Mouse (Mus musculus): ENCODE results near the gene Uimc1. TPM values are rescaled to one million over a fixed set of nuclear protein-coding genes. Genes with fewer than 3 reads are reported as not detected.
"Not testable (repeated sequence)": the region's sequence is repeated elsewhere in the genome, so short reads cannot be mapped to it uniquely, and the experiment has no call there.

Gene Uimc1
- total RNA-seq (2021), result 10 to 100 TPM; 16.7 to 17.0 TPM
- long read RNA-seq, experiment 1, transcript Uimc1-201 (15 exons, 2,931 nt), result major isoform, 5 of 10 reads
- long read RNA-seq, experiment 1, partial matches to known transcripts, result 1 of 10 reads
- long read RNA-seq, experiment 1, other reads (novel, unspliced or antisense), result 1 of 10 reads
- long read RNA-seq, experiment 2, partial matches to known transcripts, result 1 of 8 reads
- long read RNA-seq, experiment 2, other reads (novel, unspliced or antisense), result 1 of 8 reads

DNA sequence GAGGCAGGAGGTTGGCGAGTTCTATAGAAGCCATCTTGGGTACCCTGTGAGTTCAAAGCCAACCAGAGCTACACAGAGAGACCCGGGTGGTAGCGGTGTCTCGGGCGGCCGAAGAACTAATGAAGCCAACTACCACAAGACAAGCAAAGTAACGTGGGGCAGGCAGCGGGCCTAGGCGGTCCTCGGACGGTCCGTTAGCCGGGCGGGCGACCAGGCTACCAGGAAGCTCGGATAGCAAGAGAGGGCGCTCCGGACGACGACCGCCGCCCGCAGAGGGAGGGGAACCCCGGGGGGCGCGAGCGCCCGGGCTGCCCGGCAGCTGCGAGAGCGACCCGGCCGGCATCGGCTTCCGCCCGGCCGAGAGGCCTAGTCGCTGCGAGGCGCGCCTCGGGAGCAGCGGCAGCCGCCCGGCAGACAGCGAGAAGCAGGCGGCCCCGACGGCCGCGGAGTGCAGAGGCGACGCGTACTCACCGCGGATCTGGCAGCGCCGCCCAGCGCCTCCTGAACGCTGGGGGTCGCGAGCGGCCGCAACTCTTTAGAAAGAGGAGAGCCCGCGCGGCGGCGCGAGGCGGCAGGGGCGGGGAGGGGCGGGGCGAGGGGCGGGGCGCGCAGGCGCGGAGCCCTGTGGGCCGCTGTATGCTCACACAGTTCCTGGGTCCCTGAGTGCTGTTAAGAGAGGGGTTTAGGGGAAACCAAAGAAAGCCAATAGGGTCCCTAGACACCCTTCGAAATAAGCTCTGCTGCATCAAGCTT, at the start of gene Uimc1:
Uimc1 (minus strand) TSS at position 575 of the 753 bp plus-strand sequence.
- peak; percentile 82 to 89 for DNase-seq

DNA sequence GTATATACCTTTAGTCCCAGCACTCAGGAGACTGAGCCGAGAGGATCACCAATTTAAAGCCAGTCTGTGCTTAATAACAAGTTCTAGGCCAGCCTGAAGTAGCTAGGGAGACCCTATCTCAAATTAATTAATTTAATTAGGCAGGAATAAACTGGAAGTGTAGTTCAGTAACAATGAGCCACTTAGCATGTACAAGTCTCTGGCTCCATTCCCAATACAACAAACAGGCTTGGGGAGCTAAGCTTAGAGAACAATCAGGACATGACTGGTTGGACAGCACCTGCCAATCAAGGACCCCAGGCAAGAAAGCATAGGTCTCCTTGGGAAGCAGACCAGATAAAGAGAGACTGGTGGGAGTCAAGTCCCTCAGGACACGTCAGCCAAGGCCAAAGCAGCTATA, 40.2 kb upstream of the Uimc1 start:
- DNase-seq, result no peak

DNA sequence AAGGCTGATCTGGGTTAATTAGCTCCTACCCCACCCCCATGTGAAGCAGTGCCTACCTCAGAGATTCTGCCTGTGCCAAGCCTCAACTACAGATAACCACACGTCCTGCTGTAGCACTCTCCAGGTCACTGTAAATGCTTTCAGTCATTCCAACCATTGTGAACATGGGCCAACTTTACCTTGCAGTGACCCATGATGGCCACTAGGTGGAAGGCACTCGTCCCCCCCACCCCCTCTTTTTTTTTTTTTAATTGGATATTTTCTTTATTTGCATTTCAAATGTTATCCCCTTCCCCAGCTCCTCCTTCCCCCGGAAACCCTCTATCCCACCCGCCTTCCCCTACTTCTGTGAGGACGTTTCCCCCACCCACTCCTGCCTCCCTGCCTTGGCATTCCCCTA, 35.3 kb upstream of the Uimc1 start:
- peak; percentile 24 to 38 for DNase-seq

DNA sequence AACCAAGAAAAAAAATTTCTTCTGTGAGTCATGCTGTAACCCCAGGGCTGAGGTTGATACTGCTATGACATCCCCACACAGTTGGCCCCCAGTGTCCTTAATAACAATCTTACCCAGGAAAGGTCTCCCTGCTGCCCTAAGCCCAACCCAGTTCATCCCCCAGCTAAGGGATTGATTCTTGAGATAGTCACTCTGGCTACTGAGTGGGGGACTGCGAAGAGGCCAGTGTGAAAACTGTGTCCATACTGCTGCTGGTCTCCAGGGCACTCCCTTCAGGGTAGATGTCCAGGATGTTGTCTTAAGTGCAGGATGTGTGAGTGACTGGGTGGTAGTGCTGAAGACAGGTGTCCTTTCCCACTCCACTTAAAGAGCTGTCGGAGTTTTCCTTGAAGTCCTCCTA, 33.3 kb upstream of the Uimc1 start, which contains the start of gene Gm17617:
Gm17617 (minus strand) TSS at position 101 of the 400 bp plus-strand sequence.
- no peak for DNase-seq

DNA sequence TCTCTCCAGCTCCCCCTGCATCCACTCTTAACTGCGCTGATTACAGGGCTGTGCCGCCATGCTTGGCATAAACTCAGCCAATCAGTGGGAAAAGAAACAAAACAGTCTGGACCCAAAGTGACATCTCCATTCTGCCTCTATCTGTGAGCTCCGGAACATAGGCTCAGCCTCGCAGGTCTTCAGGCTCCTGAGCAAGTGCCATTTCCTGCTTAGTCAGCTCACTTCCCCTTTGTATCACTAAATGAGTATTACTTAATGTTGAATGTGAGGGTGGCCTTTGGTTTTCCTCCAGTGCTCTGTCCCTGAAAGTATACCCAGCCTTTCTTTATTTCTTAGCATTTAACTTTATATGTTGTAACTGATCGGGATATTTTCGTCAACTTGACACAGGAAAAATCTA, 24.8 kb upstream of the Uimc1 start:
- no peak for DNase-seq

DNA sequence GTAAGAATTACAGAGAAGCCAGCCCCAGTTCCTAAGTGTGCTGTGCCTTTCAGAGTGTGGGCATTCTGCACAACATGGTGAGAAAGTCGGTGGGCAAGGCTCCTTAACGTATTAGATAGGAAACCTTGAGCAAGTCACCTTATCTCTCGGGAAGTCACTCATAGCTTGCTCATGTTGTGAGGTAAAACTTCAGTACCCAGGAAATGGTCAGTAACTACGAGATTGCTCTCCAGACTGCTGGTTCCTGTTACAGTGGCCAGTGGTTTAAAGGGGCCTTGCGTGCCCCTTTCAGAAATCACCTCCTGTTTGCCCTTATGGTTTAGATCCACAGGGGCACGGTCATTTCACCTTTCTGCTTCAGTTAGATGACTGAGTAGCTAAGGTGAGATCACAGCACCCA, 14.3 kb upstream of the Uimc1 start:
- DNase-seq, result no peak

GRCm38 (mm10) chr13:55107694-55108093, 7.6 kb upstream of the Uimc1 start:
- peak; percentile 81 to 86 for DNase-seq

GRCm38 (mm10) chr13:55107116-55107515, 7.0 kb upstream of the Uimc1 start:
- DNase-seq, result no peak

DNA sequence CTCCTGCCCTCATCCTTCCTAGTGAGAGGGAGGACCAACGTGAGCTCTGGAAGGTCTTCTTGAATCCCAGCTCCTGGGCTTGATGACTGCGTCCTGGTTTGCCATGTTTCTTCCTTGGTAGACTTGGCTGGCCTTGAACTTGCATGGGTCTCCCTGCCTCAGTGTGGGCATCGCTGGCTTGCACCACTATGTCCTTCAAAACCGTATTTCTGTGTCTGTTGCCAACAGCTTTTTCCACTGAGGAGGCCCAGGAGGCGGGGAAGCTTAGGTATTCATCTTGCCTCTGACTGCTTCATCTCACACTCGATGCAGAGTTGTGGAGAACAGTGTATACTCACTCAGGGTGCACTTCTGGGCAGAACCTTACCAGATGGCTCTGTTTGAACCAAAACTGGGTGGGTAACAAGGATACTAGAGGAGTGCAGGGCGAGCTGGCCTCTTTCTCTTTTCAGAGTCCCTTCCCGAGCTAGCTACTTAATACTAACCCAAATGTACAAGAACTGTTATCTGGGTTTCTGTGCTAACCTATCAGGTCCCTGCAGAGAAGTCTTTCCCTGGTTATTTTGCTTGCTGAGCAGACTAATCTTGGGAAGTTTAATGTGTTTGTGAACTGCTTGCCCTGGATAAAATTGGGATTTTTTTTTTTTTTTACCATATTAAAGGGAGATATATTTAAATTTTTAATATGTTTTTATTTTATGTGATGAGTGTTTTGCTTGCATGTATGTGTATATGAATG, 6.0 kb upstream of the Uimc1 start:
- peak; percentile 25 to 57 for DNase-seq

GRCm38 (mm10) chr13:55105045-55105952, 5.2 kb upstream of the Uimc1 start, which contains the start of gene Zfp346:
Zfp346 (plus strand) TSS chr13:55105311.
- DNase-seq, result peak; percentile 98 to 99

DNA sequence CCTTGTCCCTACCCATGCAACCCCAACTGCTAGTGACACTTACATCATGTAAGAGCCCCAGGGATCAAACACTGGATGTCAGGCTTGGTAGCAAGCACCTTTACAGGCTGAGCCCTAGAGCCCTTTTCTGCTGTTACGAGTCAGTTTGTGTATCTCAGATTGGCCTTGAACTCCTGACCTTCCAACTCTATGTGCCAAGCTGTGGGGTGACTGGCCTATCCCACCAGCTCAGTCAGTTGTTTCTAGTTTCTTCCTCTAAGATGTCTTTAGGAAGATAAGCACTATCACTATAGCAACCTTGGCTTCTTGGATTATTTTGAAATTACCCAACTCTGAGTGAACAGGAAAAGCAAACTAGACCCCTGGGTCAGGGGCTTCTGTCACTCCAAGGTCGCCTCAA, 3.3 kb upstream of the Uimc1 start:
- no peak for DNase-seq

GRCm38 (mm10) chr13:55102366-55102765, 2.3 kb upstream of the Uimc1 start:
- no peak for DNase-seq

- DNase-seq, result peak in 1 of 2 experiments; percentile 64
These were observed 1.5 kb upstream of the Uimc1 start for GRCm38 (mm10) chr13:55101627-55102026.

- peak in 1 of 2 experiments; percentile 20 for DNase-seq
These were observed 904 bp downstream of the Uimc1 start for GRCm38 (mm10) chr13:55099066-55099725.

DNA sequence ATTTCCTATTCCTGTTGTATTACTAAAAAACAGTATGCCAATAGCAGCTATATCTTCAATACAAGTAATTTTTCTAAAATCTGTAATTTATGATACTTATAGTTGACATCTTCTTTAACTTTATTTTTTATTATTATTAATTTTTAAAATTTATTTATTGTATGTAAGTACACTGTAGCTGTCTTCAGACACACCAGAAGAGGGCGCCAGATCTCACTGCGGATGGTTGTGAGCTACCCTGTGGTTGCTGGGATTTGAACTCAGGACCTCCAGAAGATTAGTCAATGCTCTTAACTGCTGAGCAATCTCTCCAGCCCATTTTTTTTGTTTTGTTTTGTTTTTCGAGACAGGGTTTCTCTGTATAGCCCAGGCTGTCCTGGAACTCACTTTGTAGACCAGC, 2.3 kb downstream of the Uimc1 start:
- not testable (repeated sequence) for DNase-seq

DNA sequence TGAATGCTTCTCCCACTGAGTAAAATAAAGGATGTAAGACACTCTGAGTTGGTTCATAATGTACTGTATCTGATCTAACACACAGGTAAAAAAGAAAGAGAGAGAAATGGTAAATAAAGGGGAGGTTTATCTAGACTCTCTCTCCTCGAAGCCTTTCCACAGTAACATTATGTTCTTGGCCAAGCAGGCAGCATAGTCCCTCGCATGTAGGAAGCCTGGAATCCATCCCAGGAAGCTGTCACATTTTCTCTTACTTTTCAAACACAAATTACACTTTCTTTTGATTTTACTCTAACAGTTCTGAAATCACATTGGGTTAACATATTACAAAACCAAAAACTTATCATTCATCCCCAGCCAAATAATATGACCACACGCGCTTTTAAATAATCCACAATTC, 7.5 kb downstream of the Uimc1 start:
- no peak for DNase-seq

DNA sequence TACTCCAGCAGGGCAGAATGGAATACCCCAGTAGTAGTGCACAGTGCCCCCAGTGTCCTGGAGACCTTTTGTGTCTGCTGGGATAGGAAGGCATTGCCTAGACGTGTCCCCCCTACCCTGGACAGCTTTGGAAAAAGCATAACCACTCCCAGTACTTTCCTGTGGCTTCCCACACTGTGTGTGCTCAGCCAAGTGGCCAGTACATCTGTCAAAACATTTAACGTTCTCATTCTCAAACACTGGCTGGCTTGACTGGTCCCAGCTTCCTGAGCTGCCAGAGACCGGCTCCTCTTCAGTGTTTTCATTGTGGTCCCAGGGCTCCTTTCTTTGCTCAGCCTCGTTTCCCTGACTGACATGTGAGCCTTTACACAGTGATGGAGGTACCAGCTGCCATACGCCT, 24.5 kb downstream of the Uimc1 start:
- DNase-seq, result peak in 1 of 2 experiments; percentile 19

DNA sequence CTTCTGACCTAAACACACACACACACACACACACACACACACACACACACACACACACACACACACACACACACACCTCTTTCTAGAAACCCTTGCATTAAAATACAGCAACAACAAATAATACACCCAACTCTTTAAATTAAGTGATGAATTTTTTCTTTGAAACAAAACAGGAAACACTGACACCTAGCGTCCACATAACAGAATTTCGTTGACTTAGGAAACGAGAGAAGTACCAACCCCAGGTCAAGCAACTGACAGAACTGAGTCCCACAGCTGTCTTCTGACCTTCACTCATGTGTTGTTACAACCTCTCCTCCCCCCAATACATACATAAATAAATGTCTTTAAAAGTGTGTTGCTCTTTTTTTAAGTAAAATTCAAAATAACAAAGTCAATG, 28.8 kb downstream of the Uimc1 start:
- DNase-seq, result peak; percentile 9 to 42

- DNase-seq, result no peak
These were observed 30.4 kb downstream of the Uimc1 start for GRCm38 (mm10) chr13:55069719-55070118.

GRCm38 (mm10) chr13:55063276-55063675, 36.8 kb downstream of the Uimc1 start:
- DNase-seq, result no peak

GRCm38 (mm10) chr13:55058042-55058441, 42.1 kb downstream of the Uimc1 start:
- peak in 1 of 2 experiments; percentile 21 for DNase-seq
